Mouse (Mus musculus) cerebellum, adult 11-12 months (tissue): ENCODE data around the gene Marcks.
A peak's percentile ranks its signal among the peaks of the same experiment; 100 is the strongest.
"Not testable (repeated sequence)": the region's sequence is repeated elsewhere in the genome, so short reads cannot be mapped to it uniquely, and the experiment has no call there.

Source experiments
- DNase-seq: peaks from one replicate; pipeline ENCODE4 v3.0.0; 2022

Gene Marcks

GRCm38 (mm10) chr10:37135951-37136751 is 2.6 kb downstream of the Marcks start:
- peak; percentile 57 for DNase-seq

DNA sequence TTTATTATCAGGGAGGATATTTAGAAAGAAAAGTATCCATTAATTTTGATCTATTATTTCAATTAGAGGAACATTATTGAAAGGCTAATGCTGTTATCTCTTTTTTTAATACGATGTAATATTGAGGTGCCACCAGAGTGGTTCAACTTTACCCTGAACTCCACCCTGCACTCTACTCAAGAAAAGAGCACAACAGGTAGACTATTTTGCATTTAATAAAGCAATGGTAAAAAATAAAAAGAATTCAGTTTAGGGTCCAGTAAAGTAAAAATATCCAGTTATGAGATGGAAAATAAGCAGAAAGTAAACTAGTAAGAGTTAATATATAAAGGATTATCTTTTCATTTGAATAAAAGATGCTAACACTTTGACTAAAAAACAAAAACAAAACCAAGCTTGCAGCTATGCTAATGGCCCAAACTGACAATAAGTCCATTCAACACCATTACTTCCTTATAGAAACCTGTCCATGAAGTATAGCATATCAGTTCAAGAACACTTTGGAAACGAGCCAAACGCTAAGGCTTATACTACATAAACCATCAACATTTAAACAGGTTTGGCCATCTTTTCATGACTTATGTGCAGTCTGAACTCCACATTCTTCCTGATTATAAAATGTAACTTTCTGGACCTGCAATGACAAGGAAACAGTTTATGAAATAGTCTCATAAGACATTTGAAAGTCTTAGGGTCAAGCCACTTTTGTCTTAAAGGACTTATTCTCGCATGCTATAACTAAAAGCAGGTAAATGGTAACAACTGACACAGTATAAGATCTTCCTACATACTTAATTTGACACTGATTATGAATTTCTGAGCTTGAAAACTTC is 4.6 kb downstream of the Marcks start:
- DNase-seq = no peak

GRCm38 (mm10) chr10:37132671-37133070 is 6.0 kb downstream of the Marcks start:
- DNase-seq = no peak

DNA sequence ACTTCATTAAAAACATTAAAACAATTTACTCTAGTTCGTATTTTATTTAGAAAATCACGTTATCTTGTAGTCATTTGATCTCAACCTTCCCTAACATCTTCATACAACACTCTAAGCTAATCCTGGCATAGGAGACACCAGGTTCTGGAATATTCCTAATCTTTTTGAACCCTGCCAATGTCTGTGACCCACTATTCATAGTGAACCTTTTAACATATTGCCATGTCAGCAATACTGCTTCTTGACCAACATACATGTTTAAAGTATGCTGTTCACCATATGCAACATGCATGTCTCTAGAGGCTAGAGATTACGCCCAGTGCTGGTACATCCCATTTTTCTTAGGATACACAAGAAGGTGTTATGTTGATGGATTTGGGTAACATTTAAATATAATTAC is 9.1 kb downstream of the Marcks start:
- DNase-seq = no peak

- no peak for DNase-seq
Observed at GRCm38 (mm10) chr10:37115329-37115728, 23.4 kb downstream of the Marcks start.

DNA sequence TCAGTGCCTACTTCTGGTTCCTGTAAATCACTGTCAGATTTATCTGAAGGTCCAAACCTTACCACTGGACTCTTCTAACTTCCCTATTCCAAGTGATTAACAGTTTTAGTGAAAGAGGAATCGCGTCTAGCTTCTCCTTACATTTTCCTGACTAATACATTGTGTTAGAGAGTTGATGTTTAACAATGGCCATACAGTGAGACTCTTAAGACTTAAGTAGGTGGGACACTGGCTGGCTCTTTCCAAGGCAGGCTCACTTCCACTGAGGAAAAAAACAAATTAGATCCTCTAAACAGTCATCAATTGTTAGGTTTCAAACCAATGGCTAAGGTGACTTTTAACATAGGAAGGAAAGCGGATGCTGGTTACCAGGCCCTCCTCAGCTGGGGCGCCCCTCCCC is 25.9 kb downstream of the Marcks start:
- no peak for DNase-seq

DNA sequence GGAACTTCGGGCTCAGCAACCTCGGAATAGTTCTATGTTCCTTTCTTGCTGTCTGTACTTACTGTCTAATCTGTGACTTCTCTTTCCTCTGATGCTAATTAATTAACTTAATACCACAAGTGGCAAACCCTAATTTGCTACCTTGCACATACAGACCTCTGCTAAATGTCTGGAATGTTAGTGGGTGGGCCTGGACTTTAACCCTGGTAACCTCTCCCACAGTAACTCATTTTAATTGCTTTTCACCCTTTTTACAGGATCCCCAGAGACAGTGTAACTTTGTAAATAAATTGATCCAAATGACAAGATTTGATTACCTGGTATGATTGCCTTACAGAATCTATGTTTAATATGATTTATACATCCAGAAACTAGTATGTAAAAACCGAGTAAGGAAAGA is 26.4 kb downstream of the Marcks start:
- no peak for DNase-seq

DNA sequence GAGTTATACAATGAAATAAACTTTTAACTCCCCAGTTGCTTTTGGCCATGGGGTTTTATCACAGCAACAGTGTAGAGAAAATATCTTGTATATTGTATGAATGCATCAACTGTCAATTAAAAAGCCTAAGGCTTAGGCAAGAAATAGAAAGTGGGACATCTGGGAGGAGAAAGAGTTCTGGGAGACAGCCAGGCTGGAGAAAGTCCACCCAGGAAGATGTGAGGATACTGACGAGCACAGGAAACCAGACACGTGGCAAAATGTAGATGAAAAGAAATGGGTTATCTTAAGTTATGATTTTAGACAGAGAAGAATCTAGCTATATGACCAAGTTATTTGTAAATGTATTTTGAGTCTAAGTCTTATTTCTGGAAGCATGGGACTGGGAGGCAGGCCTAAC is 27.3 kb downstream of the Marcks start:
- DNase-seq = no peak

DNA sequence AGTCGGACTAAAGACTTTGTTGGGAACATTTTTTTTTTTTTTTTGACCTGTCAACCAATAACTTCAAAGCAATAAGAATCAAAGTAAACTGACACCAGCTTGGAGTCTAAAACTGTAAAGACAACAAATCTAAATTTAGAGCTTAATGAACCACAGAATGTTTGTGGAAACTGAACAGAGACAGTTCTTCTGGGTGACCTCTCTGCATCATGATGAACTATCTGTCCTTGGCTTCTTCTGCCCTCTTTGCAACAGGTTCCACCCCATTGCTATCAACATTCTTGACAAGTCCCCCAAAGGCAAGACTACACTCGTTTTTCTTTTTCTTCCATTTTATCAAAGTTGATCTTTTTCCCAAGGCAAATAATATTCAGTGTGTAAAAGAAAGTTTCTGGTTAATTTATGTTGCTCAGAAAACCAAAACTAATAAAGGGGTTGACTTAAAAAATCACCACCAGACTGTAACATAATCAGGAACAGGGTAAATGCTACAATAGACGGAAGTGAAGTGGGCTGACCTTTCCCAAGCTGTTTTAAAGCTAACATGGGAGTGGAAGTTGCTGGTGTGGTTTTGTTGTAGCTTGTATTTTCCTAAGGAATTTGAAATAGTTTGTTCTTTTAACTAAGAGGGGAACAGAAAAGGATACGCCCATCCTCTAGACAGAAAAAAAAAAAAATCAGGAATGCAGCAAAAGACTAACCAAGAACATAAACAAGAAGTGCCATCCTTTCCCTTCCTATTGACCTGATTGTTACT is 31.7 kb downstream of the Marcks start:
- no peak for DNase-seq

DNA sequence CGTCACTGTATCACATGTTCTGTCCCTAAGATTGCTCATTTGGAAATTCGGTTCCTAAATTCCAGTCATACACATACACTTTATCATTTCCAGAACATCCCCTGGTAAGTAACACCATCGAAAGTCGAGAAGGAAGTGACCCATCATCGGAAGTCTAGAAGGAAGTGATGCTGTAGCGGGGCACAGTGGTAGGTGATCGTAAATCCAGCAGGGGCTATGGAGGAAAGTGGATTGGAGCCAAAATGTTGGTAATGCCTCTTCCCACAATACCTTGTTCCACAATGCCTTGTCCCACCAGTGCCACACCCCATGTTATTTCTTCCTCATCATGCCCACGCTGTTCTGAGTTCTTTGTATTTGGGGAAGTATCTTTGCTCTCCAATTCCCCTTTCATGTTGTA is 32.4 kb downstream of the Marcks start:
- no peak for DNase-seq

GRCm38 (mm10) chr10:37102227-37103080 is 36.3 kb downstream of the Marcks start:
- DNase-seq = no peak

GRCm38 (mm10) chr10:37101733-37102132 is 37.0 kb downstream of the Marcks start:
- no peak for DNase-seq

- DNase-seq = no peak
Observed at GRCm38 (mm10) chr10:37096529-37096928, 42.2 kb downstream of the Marcks start.

DNA sequence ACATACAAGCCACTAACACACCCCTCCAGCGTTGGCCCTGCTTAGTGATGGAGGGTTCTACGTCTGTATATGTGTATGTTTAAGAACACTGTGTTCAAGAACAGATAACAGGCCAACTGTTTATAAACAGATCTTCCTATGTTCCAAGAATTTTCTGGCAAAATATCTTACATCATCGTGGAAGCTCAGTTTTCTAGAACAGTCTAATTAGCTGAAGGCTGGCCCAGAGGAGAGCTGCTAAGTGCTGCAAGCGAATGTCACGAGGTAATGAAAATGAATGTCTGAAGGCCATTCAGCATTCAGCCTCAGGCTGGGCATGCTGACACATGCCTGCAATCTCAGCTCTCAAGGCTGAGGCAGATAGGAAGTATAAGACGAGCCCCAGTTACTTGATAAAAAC is 42.9 kb downstream of the Marcks start:
- DNase-seq = no peak

DNA sequence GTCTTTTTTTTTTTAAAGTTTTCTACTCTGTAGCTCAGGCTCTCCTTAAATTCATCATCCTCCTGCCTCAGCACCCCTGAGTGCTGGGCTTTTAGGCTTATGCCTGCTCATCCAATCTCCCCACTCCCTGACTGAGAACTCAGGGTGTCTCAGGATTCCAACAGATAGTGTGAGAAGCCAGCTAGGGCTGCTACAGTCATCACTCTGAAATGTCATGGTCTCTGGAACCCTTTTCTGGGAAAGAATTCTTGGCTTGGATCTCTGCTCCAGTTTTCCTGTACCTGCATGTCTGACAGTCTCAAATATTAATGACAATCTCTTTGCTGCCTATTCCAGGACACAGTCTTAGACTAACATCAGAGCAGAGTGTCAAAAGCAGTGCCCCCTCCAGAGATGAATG is 45.4 kb downstream of the Marcks start:
- DNase-seq = no peak

- DNase-seq = no peak
Observed at GRCm38 (mm10) chr10:37090411-37090810, 48.3 kb downstream of the Marcks start.

DNA sequence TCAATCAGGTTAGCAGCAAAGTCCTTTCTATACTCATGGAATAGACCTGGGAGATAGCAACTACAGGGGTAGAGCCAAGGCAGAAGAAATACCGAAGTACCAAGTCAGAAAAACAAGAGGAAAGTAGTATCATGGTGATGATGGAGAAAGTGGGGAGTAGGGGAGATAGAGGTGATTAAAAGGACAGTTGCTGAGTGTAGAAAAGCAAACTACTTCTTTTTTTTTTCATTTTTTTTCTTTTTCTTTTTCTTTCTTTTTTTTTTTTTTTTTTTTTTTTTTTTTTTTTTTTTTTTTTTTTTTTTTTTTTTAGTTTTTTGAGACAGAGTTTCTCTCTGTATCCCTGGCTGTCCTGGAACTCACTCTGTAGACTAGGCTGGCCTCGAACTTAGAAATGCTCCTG is 54.6 kb downstream of the Marcks start:
- not testable (repeated sequence) for DNase-seq
